Mouse (Mus musculus) MEL (cell line): Measurements from ENCODE around the gene Dscam. TPM values are rescaled to one million over a fixed set of nuclear protein-coding genes. Genes with fewer than 3 reads are reported as not detected.

Experiments
- DNase-seq: peaks from one replicate; pipeline ENCODE4 v3.0.0; 2011; ENCODE audit warnings: low read depth, low spot score
- H3K27ac ChIP-seq: 2 replicates; pipeline ENCODE4 v1.5.1; 2012; ENCODE audit warnings: low read depth, mild to moderate bottlenecking, control low read depth, low read length, moderate library complexity; ENCODE audit not compliant: control insufficient read depth
- H3K27me3 ChIP-seq, 2 experiments: fragments of 150-350 bp in 1 of 2; sonication (generic) in 1 of 2; 2 replicates each; pipeline ENCODE4 v1.6.1; 2012; ENCODE audit warnings: low read length in 2 of 2, mild to moderate bottlenecking in 2 of 2, improper control_type of control experiment in 1 of 2, moderate library complexity in 1 of 2; ENCODE audit not compliant: insufficient read depth in 2 of 2, control insufficient read depth in 1 of 2
- H3K36me3 ChIP-seq, 2 experiments: 2 replicates each; pipeline ENCODE4 v1.6.1; 2012 to 2014; ENCODE audit warnings: low read length in 2 of 2, improper control_type of control experiment in 1 of 2, inconsistent platforms in 1 of 2, mild to moderate bottlenecking in 1 of 2; ENCODE audit not compliant: insufficient read depth in 2 of 2, control insufficient read depth in 1 of 2
- H3K4me1 ChIP-seq, 2 experiments: fragments of 150-350 bp in 1 of 2; sonication (generic) in 1 of 2; 2 replicates each; pipeline ENCODE4 v1.6.1; 2012; ENCODE audit warnings: low read length in 2 of 2, improper control_type of control experiment in 1 of 2, mild to moderate bottlenecking in 1 of 2; ENCODE audit not compliant: insufficient read depth in 2 of 2, control insufficient read depth in 1 of 2
- H3K4me3 ChIP-seq, 2 experiments: fragments of 150-350 bp in 1 of 2; sonication (generic) in 1 of 2; 2 replicates each; pipeline ENCODE4 v1.5.1; 2012; ENCODE audit warnings: low read depth in 2 of 2, low read length in 2 of 2, mild to moderate bottlenecking in 2 of 2, moderate library complexity in 2 of 2, control low read depth in 1 of 2, improper control_type of control experiment in 1 of 2; ENCODE audit not compliant: control insufficient read depth in 1 of 2, insufficient read depth in 1 of 2
- H3K79me2 ChIP-seq: 2 replicates; pipeline ENCODE4 v1.6.1; 2012; ENCODE audit warnings: mild to moderate bottlenecking, low read length, moderate library complexity; ENCODE audit not compliant: control insufficient read depth, poor library complexity, insufficient read depth
- H3K9ac ChIP-seq: 2 replicates; pipeline ENCODE4 v1.6.1; 2012; ENCODE audit warnings: low read depth, mild to moderate bottlenecking, control low read depth, low read length, moderate library complexity; ENCODE audit not compliant: control insufficient read depth, poor library complexity, severe bottlenecking
- H3K9me3 ChIP-seq: fragments of 150-350 bp; sonication (generic); replicated peaks from 2 replicates; pipeline ENCODE4 v1.6.1; 2012; ENCODE audit warnings: mild to moderate bottlenecking, low read length, improper control_type of control experiment, moderate library complexity; ENCODE audit not compliant: insufficient read depth
- CHD2 ChIP-seq: IDR thresholded peaks from 2 replicates; pipeline ENCODE4 v1.6.1; 2011; ENCODE audit warnings: low read length, improper control_type of control experiment
- CTCF ChIP-seq, 3 experiments: IDR thresholded peaks in 2 of 3; conservative IDR thresholded peaks in 1 of 3; 2 replicates each; pipeline ENCODE4 v1.5.1; 2011 to 2012; ENCODE audit warnings: low read length in 3 of 3, low read depth in 2 of 3, mild to moderate bottlenecking in 2 of 3, improper control_type of control experiment in 1 of 3, inconsistent platforms in 1 of 3, mixed read lengths in 1 of 3, moderate library complexity in 1 of 3; ENCODE audit not compliant: control insufficient read depth in 1 of 3, insufficient read depth in 1 of 3, poor library complexity in 1 of 3, severe bottlenecking in 1 of 3
- E2F4 ChIP-seq: IDR thresholded peaks from 2 replicates; pipeline ENCODE4 v1.6.1; 2011; ENCODE audit warnings: low read depth, low read length, improper control_type of control experiment, borderline replicate concordance
- ELF1 ChIP-seq: IDR thresholded peaks from 2 replicates; pipeline ENCODE4 v1.6.1; 2014; ENCODE audit warnings: low read depth, mild to moderate bottlenecking, inconsistent platforms, low read length, improper control_type of control experiment, moderate library complexity
- EP300 ChIP-seq, 2 experiments: IDR thresholded peaks; 2 replicates each; pipeline ENCODE4 v1.6.1; 2011; ENCODE audit warnings: improper control_type of control experiment in 2 of 2, low read length in 2 of 2, low read depth in 1 of 2, mild to moderate bottlenecking in 1 of 2
- ETS1 ChIP-seq: IDR thresholded peaks from 2 replicates; pipeline ENCODE4 v1.6.1; 2012; ENCODE audit warnings: low read depth, mild to moderate bottlenecking, inconsistent platforms, low read length, improper control_type of control experiment, moderate library complexity
- GABPA ChIP-seq: IDR thresholded peaks from 2 replicates; pipeline ENCODE4 v1.6.1; 2012; ENCODE audit warnings: low read depth, mild to moderate bottlenecking, inconsistent platforms, low read length, improper control_type of control experiment, moderate library complexity
- GATA1 ChIP-seq: IDR thresholded peaks from 2 replicates; pipeline ENCODE4 v1.6.1; 2011; ENCODE audit warnings: low read depth, low read length, improper control_type of control experiment
- HCFC1 ChIP-seq: IDR thresholded peaks from 2 replicates; pipeline ENCODE4 v1.6.1; 2012; ENCODE audit warnings: low read depth, mild to moderate bottlenecking, inconsistent platforms, low read length, improper control_type of control experiment, moderate library complexity
- KAT2A ChIP-seq: conservative IDR thresholded peaks from 2 replicates; pipeline ENCODE4 v1.6.1; 2012; ENCODE audit warnings: low read depth, low read length, improper control_type of control experiment, inconsistent platforms
- MEF2A ChIP-seq: IDR thresholded peaks from 2 replicates; pipeline ENCODE4 v1.6.1; 2014; ENCODE audit warnings: low read depth, mild to moderate bottlenecking, inconsistent platforms, low read length, improper control_type of control experiment; ENCODE audit not compliant: poor library complexity, insufficient replicate concordance, severe bottlenecking; ENCODE audit errors: extremely low read depth
- MXI1 ChIP-seq: IDR thresholded peaks from 2 replicates; pipeline ENCODE4 v1.6.1; 2011; ENCODE audit warnings: mild to moderate bottlenecking, low read depth, low read length, improper control_type of control experiment
- MYC ChIP-seq: IDR thresholded peaks from 2 replicates; pipeline ENCODE4 v1.6.1; 2011; ENCODE audit warnings: low read depth, mild to moderate bottlenecking, low read length, improper control_type of control experiment, moderate library complexity
- NELFE ChIP-seq: IDR thresholded peaks from 2 replicates; pipeline ENCODE4 v1.6.1; 2011; ENCODE audit warnings: low read depth, low read length, improper control_type of control experiment
- NRF1 ChIP-seq: IDR thresholded peaks from 2 replicates; pipeline ENCODE4 v1.6.1; 2014; ENCODE audit warnings: low read depth, mild to moderate bottlenecking, inconsistent platforms, low read length, improper control_type of control experiment, moderate library complexity; ENCODE audit not compliant: poor library complexity, insufficient read depth, severe bottlenecking
- POLR2AphosphoS2 ChIP-seq: IDR thresholded peaks from 2 replicates; pipeline ENCODE4 v1.6.1; 2011; ENCODE audit warnings: low read length, improper control_type of control experiment
- POLR2AphosphoS5 ChIP-seq: IDR thresholded peaks from 2 replicates; pipeline ENCODE4 v1.6.1; 2012; ENCODE audit warnings: low read depth, borderline replicate concordance, mild to moderate bottlenecking, inconsistent platforms, low read length, moderate library complexity, mixed read lengths
- RAD21 ChIP-seq: IDR thresholded peaks from 2 replicates; pipeline ENCODE4 v1.6.1; 2011; ENCODE audit warnings: mild to moderate bottlenecking, low read depth, low read length, improper control_type of control experiment
- SMC3 ChIP-seq: IDR thresholded peaks from 2 replicates; pipeline ENCODE4 v1.6.1; 2011; ENCODE audit warnings: low read depth, low read length, improper control_type of control experiment
- TAL1 ChIP-seq: IDR thresholded peaks from 2 replicates; pipeline ENCODE4 v1.6.1; 2012; ENCODE audit warnings: mild to moderate bottlenecking, inconsistent platforms, low read length, moderate library complexity, mixed read lengths
- TCF12 ChIP-seq: IDR thresholded peaks from 2 replicates; pipeline ENCODE4 v1.6.1; 2014; ENCODE audit warnings: low read depth, mild to moderate bottlenecking, inconsistent platforms, low read length, improper control_type of control experiment, moderate library complexity
- UBTF ChIP-seq: IDR thresholded peaks from 2 replicates; pipeline ENCODE4 v1.6.1; 2012; ENCODE audit warnings: low read depth, mild to moderate bottlenecking, inconsistent platforms, low read length, improper control_type of control experiment, moderate library complexity, borderline replicate concordance; ENCODE audit not compliant: insufficient read depth
- USF1 ChIP-seq: IDR thresholded peaks from 2 replicates; pipeline ENCODE4 v1.6.1; 2014; ENCODE audit warnings: low read depth, mild to moderate bottlenecking, inconsistent platforms, low read length, improper control_type of control experiment, moderate library complexity
- USF2 ChIP-seq, 2 experiments: IDR thresholded peaks; 2 replicates each; pipeline ENCODE4 v1.6.1; 2011 to 2012; ENCODE audit warnings: improper control_type of control experiment in 2 of 2, low read length in 2 of 2, borderline replicate concordance in 1 of 2, inconsistent platforms in 1 of 2, low read depth in 1 of 2, mild to moderate bottlenecking in 1 of 2; ENCODE audit not compliant: insufficient read depth in 1 of 2
- ZC3H11A ChIP-seq: IDR thresholded peaks from 2 replicates; pipeline ENCODE4 v1.6.1; 2012; ENCODE audit warnings: low read depth, mild to moderate bottlenecking, inconsistent platforms, low read length, improper control_type of control experiment
- polyA plus RNA-seq, 2 experiments: library from polyadenylated mRNA; stranded (reverse) in 1 of 2; unstranded in 1 of 2; fragments of >175 nt in 1 of 2; fragments of >200 nt in 1 of 2; gene quantifications; 2 replicates each; pipeline versions ENCODE4 v1.2.1 to v1.2.4; 2012; ENCODE audit warnings: low replicate concordance in 2 of 2, low read depth in 1 of 2; ENCODE audit not compliant: insufficient read length in 2 of 2, insufficient read depth in 1 of 2, missing spikeins in 1 of 2
- total RNA-seq: library from RNA; depleted of rRNA; stranded (reverse); fragments of 300-350 nt; gene quantifications from 2 replicates; pipeline ENCODE4 v1.2.3, GENCODE M21; 2012

Dscam gene
- total and polyA plus RNA-seq, 3 experiments = not detected

DNA sequence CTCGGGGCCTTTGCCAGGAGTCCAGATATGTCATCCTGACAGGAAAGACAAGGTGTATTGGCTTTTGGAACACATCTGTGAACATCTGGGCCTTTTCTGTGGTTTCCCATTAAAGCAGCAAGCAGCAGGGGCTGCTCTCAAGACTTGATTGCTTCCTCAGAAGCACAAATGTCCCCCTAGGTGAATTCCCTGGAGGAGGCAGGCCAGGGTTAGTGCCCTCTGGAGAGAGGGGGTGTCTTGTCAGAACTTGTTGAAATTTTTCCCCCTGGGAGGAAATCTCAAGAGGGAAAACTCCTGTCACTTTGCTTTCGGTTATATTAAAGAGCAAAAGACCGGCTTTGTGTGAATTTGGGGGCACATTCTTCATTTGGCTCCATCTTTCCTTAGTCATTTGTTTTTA is 1.9 kb downstream of the Dscam start:
- Histone ChIP-seq H3K36me3 (no peaks in the 10 kb centered on the region), H3K9me3 (no peaks in the 10 kb centered on the region), H3K79me2 (no peaks in the 10 kb centered on the region), H3K27me3 (no peaks in the 10 kb centered on the region), H3K27ac (no peak overlapping the region), H3K9ac (no peak overlapping the region), H3K4me3 (no peak overlapping the region), H3K4me1 (no peaks in the 10 kb centered on the region)
- no peak for TF ChIP-seq CTCF (IDR thresholded peaks at IDR 0.05 in 2 of 3, conservative IDR thresholded peaks at IDR 0.05 in 1 of 3; ENCODE audit: control insufficient read depth in 1 of 3, insufficient read depth in 1 of 3, low read depth in 2 of 3, low read length in 3 of 3, poor library complexity in 1 of 3, severe bottlenecking in 1 of 3)
- TF ChIP-seq NELFE = no peak
- TF ChIP-seq KAT2A = no peak
- no peak for TF ChIP-seq MXI1
- TF ChIP-seq MYC = no peak
- TF ChIP-seq EP300 (IDR thresholded peaks at IDR 0.05; ENCODE audit: low read depth in 1 of 2, low read length in 2 of 2) = no peak
- no peak for TF ChIP-seq NRF1
- TF ChIP-seq GATA1 = no peak
- TF ChIP-seq USF1 = no peak
- TF ChIP-seq POLR2AphosphoS5 = no peak
- no peak for TF ChIP-seq RAD21
- TF ChIP-seq TAL1 = no peak
- TF ChIP-seq HCFC1 = no peak
- no peak for TF ChIP-seq CHD2
- TF ChIP-seq UBTF = no peak
- no peak for DNase-seq

DNA sequence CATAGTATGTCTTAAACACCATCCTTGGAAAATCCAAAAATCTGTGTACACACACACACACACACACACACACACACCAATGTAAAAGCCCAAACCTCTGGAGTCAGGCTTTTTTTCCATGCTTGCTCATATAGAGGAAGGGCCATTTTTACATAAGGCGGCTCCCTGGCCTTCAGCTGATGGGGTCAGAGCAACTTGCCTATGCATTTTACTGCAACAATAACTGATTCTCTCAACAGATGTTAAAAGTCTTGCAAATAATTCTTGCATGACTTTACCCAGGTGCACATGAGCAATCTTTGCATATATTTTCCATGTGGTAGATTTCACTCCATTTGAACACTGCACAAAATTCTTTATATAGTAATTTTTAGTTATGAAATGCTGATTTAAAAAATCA is 2.5 kb downstream of the Dscam start:
- H3K4me3 ChIP-seq = no peak overlapping the region

DNA sequence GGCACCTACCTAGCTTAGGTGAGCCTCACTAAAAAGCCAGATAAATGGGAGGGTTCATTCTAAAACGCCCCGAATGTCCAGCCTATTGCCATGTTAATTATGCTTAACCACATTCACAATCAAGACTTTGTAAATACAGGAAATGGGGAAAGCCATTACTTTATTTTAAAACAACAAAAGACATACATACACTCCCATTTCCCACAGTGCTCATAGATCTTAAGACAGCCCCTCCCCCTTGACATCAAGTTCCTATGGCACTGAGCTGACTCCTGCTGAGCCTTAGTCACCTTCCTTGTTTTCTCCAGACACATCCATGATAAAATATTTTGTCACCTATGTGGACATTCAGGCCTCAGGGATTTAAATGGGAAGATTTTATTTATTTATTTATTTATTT is 4.4 kb downstream of the Dscam start:
- H3K79me2 ChIP-seq = no peaks in the 10 kb centered on the region
- no peaks in the 10 kb centered on the region for H3K4me1 ChIP-seq
- H3K4me3 ChIP-seq = no peak overlapping the region
- DNase-seq = no peak
- H3K9me3 ChIP-seq = no peaks in the 10 kb centered on the region
- H3K9ac ChIP-seq = no peak overlapping the region
- H3K27ac ChIP-seq = no peak overlapping the region
- H3K27me3 ChIP-seq = no peaks in the 10 kb centered on the region
- no peaks in the 10 kb centered on the region for H3K36me3 ChIP-seq
- TF ChIP-seq CHD2 (no peak), TCF12 (no peak), GABPA (no peak), ZC3H11A (no peak), ELF1 (no peak), ETS1 (no peak), NELFE (no peak), EP300 (IDR thresholded peaks at IDR 0.05; ENCODE audit: low read depth in 1 of 2, low read length in 2 of 2) (no peak), CTCF (IDR thresholded peaks at IDR 0.05 in 2 of 3, conservative IDR thresholded peaks at IDR 0.05 in 1 of 3; ENCODE audit: control insufficient read depth in 1 of 3, insufficient read depth in 1 of 3, low read depth in 2 of 3, low read length in 3 of 3, poor library complexity in 1 of 3, severe bottlenecking in 1 of 3) (no peak), SMC3 (no peak), MEF2A (no peak), USF2 (IDR thresholded peaks at IDR 0.05; ENCODE audit: borderline replicate concordance in 1 of 2, insufficient read depth in 1 of 2, low read depth in 1 of 2, low read length in 2 of 2) (no peak), POLR2AphosphoS2 (no peak), GATA1 (no peak), E2F4 (no peak)

More for the DNA sequence above, 2.5 kb downstream of the Dscam start:
- no peaks in the 10 kb centered on the region for H3K79me2 ChIP-seq
- no peaks in the 10 kb centered on the region for H3K4me1 ChIP-seq
- no peaks in the 10 kb centered on the region for H3K9me3 ChIP-seq
- H3K27ac ChIP-seq = no peak overlapping the region
- H3K9ac ChIP-seq = no peak overlapping the region
- no peaks in the 10 kb centered on the region for H3K36me3 ChIP-seq
- DNase-seq = no peak
- TF ChIP-seq E2F4 = no peak
- TF ChIP-seq, all 39 proteins: peak for 0
- H3K27me3 ChIP-seq = no peaks in the 10 kb centered on the region
